ENCODE assay signal across 11 mouse cellular contexts in the genomic region with DNA sequence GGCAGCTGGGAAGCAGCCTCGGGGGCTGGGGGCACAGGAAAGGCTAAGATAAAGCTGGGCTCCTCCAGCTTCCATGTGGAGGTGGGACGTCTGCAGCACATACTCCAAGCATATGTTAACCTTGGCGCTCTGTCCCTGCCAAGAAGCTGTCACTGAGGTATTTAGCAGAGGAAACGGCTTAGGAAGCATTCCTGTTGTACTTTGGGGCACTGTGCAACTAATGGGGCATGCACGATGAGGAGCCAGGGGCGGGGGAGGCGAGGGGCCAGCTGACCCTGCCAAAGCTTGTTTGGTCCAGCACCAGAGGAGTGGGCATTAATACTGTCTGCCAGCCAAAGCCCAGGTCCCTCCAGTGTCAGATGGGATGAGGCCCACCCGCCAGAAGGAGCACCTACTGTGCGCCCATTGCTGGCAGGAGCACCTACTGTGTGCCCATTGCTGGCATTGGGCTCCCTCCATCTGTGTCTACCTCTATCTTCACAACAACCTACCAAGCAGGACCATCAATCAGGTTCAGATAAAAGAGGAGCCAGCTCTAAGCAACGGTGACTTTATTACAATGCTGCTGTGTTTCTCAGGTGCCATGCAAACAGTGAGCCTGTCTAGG.
DNase-seq lines count a peak whose midpoint lies in the region; ATAC-seq and TF ChIP-seq lines count a peak whose summit lies in the region.
"Had no signal": no experiment of that assay in that cellular context is flagged by ENCODE, and none has a peak within 500 bp of the region (broad histone marks: within the 10 kb centered on the region; RNA-seq: fewer than 3 reads in every experiment).

No protein-coding gene starts in this region.

- no peak; the same call in 1 of the 2 replicates for ATAC-seq in heart, embryonic 11.5 days (replicated peaks; ENCODE audit: insufficient number of reproducible peaks, low FRiP score, low TSS enrichment)
- no peak for ATAC-seq in midbrain, postnatal 0 days (ENCODE audit: low FRiP score)
- ATAC-seq in forebrain, postnatal 0 days = 0 out of 2 replicates have a peak, but pooled peaks have one; percentile 17
- ATAC-seq in stomach, embryonic 15.5 days (ENCODE audit: insufficient read depth, low FRiP score, low read depth) = peak; percentile 43; the same call in 1 of the 2 replicates
- ATAC-seq in granulocyte monocyte progenitor cell, adult 5-6 weeks (replicated peaks; ENCODE audit: poor library complexity, severe bottlenecking) = no peak
- no peak for ATAC-seq in lung, postnatal 0 days

- no peaks in the 10 kb centered on the region for H3K36me3 ChIP-seq in heart, embryonic 11.5 days (ENCODE audit: control insufficient read depth, insufficient read depth, low read length)
- H3K36me3 ChIP-seq in midbrain, postnatal 0 days (ENCODE audit: insufficient read depth, low read length) = no peaks in the 10 kb centered on the region
- H3K36me3 ChIP-seq in midbrain, embryonic 10.5 days = no peaks in the 10 kb centered on the region
- H3K36me3 ChIP-seq in forebrain, postnatal 0 days (ENCODE audit: insufficient read depth) = no peaks in the 10 kb centered on the region
- no peaks in the 10 kb centered on the region for H3K36me3 ChIP-seq in stomach, embryonic 15.5 days
- H3K36me3 ChIP-seq in lung, postnatal 0 days (ENCODE audit: insufficient read depth, low read length) = no peaks in the 10 kb centered on the region
- H3K36me3 ChIP-seq: neural tube, embryonic 12.5 days had no signal

- WGBS in heart, embryonic 11.5 days (ENCODE audit: insufficient replicate concordance) = 54% methylated on average over 10 of the region's 10 CpGs
- WGBS in midbrain, postnatal 0 days = 69% methylated on average over 10 of the region's 10 CpGs
- 86% methylated on average over 10 of the region's 10 CpGs for WGBS in midbrain, embryonic 10.5 days
- 47% methylated on average over 10 of the region's 10 CpGs for WGBS in forebrain, postnatal 0 days
- WGBS in stomach, embryonic 15.5 days = 51% methylated on average over 10 of the region's 10 CpGs
- WGBS in lung, postnatal 0 days = 48% methylated on average over 10 of the region's 10 CpGs

- H3K4me3 ChIP-seq in heart, embryonic 11.5 days (ENCODE audit: low read depth, low read length) = no peak overlapping the region
- no peak overlapping the region for H3K4me3 ChIP-seq in midbrain, postnatal 0 days (ENCODE audit: low read depth, low read length)
- H3K4me3 ChIP-seq in midbrain, embryonic 10.5 days = no peak overlapping the region
- H3K4me3 ChIP-seq in forebrain, postnatal 0 days (ENCODE audit: low read depth, low read length) = no peak overlapping the region
- no peak overlapping the region for H3K4me3 ChIP-seq in stomach, embryonic 15.5 days (replicated peaks)
- H3K4me3 ChIP-seq in lung, postnatal 0 days (ENCODE audit: low read depth, low read length) = no peak overlapping the region
- H3K4me3 ChIP-seq: layer of hippocampus, adult 2 months; neural tube, embryonic 12.5 days had no signal

- no peaks in the 10 kb centered on the region for H3K9me3 ChIP-seq in heart, embryonic 11.5 days (replicated peaks; ENCODE audit: control insufficient read depth, low read length)
- H3K9me3 ChIP-seq in midbrain, postnatal 0 days (ENCODE audit: low read length) = no peaks in the 10 kb centered on the region
- H3K9me3 ChIP-seq in midbrain, embryonic 10.5 days (replicated peaks) = no peaks in the 10 kb centered on the region
- no peaks in the 10 kb centered on the region for H3K9me3 ChIP-seq in forebrain, postnatal 0 days (ENCODE audit: low read length)
- no peaks in the 10 kb centered on the region for H3K9me3 ChIP-seq in stomach, embryonic 15.5 days
- H3K9me3 ChIP-seq in lung, postnatal 0 days (ENCODE audit: low read length) = no peaks in the 10 kb centered on the region
- H3K9me3 ChIP-seq: neural tube, embryonic 12.5 days had no signal

- H3K4me2 ChIP-seq in heart, embryonic 11.5 days = no peak overlapping the region
- H3K4me2 ChIP-seq in midbrain, postnatal 0 days (ENCODE audit: low read depth, low read length, poor library complexity, severe bottlenecking) = no peak overlapping the region
- H3K4me2 ChIP-seq in forebrain, postnatal 0 days (ENCODE audit: low read depth) = no peak overlapping the region
- no peak overlapping the region for H3K4me2 ChIP-seq in stomach, embryonic 15.5 days
- no peak overlapping the region for H3K4me2 ChIP-seq in lung, postnatal 0 days (replicated peaks; ENCODE audit: low read depth, low read length)
- H3K4me2 ChIP-seq: liver, embryonic 11.5 days; neural tube, embryonic 12.5 days had no signal

- H3K4me1 ChIP-seq in heart, embryonic 11.5 days (ENCODE audit: control insufficient read depth, insufficient read depth, low read length) = peaks cover 6% of the 10 kb centered on the region; the same call in 1 of the 2 replicates
- H3K4me1 ChIP-seq in midbrain, postnatal 0 days (ENCODE audit: insufficient read depth, low read length) = no peaks in the 10 kb centered on the region; the same call in 1 of the 2 replicates
- peaks cover 21% of the 10 kb centered on the region for H3K4me1 ChIP-seq in midbrain, embryonic 10.5 days
- peaks cover 19% of the 10 kb centered on the region; the same call in 1 of the 2 replicates for H3K4me1 ChIP-seq in forebrain, postnatal 0 days (ENCODE audit: insufficient read depth)
- H3K4me1 ChIP-seq in stomach, embryonic 15.5 days = no peaks in the 10 kb centered on the region
- no peaks in the 10 kb centered on the region for H3K4me1 ChIP-seq in lung, postnatal 0 days (ENCODE audit: insufficient read depth, low read depth, low read length)

- H3K27ac ChIP-seq in heart, embryonic 11.5 days (ENCODE audit: low read depth, low read length) = peak overlapping the region; percentile 22; the same call in 1 of the 2 replicates
- no peak overlapping the region for H3K27ac ChIP-seq in midbrain, postnatal 0 days (ENCODE audit: low read depth, low read length)
- no peak overlapping the region for H3K27ac ChIP-seq in midbrain, embryonic 10.5 days (replicated peaks)
- H3K27ac ChIP-seq in forebrain, postnatal 0 days (ENCODE audit: low read depth, low read length) = no peak overlapping the region
- H3K27ac ChIP-seq in stomach, embryonic 15.5 days = no peak overlapping the region
- no peak overlapping the region for H3K27ac ChIP-seq in lung, postnatal 0 days (ENCODE audit: low read length)
- H3K27ac ChIP-seq: neural tube, embryonic 12.5 days had no signal

- H3K27me3 ChIP-seq in heart, embryonic 11.5 days (ENCODE audit: control insufficient read depth, insufficient read depth, low read length) = no peaks in the 10 kb centered on the region
- no peaks in the 10 kb centered on the region for H3K27me3 ChIP-seq in midbrain, postnatal 0 days (ENCODE audit: insufficient read depth, low read length)
- no peaks in the 10 kb centered on the region for H3K27me3 ChIP-seq in midbrain, embryonic 10.5 days (ENCODE audit: low read depth, poor library complexity, severe bottlenecking)
- H3K27me3 ChIP-seq in forebrain, postnatal 0 days (ENCODE audit: insufficient read depth, low read length) = no peaks in the 10 kb centered on the region
- H3K27me3 ChIP-seq in stomach, embryonic 15.5 days (replicated peaks) = no peaks in the 10 kb centered on the region
- no peaks in the 10 kb centered on the region for H3K27me3 ChIP-seq in lung, postnatal 0 days (replicated peaks; ENCODE audit: insufficient read depth, low read length)
- H3K27me3 ChIP-seq: neural tube, embryonic 12.5 days had no signal

- intact Hi-C loops in heart, postnatal 14 days (cut with DNase I) = no loop called here

- no peak for DNase-seq in heart, postnatal 14 days
- peak; percentile 83 for DNase-seq in midbrain, postnatal 0 days (ENCODE audit: low spot score)
- DNase-seq in midbrain, embryonic 10.5 days (ENCODE audit: low spot score) = no peak
- no peak for DNase-seq in forebrain, postnatal 0 days
- no peak for DNase-seq in lung, postnatal 0 days (ENCODE audit: low spot score)

- TF ChIP-seq CTCF in midbrain, postnatal 0 days (IDR thresholded peaks at IDR 0.05) = no peak
- TF ChIP-seq CTCF in forebrain, postnatal 0 days (IDR thresholded peaks at IDR 0.05; ENCODE audit: low read depth) = no peak
- TF ChIP-seq CTCF in lung, postnatal 0 days (IDR thresholded peaks at IDR 0.05) = no peak

- TF ChIP-seq EP300 in lung, postnatal 0 days (IDR thresholded peaks at IDR 0.05) = no peak

- no peak overlapping the region for H3K9ac ChIP-seq in heart, embryonic 11.5 days (ENCODE audit: low read depth, low read length)
- H3K9ac ChIP-seq in midbrain, postnatal 0 days (replicated peaks; ENCODE audit: low read length, poor library complexity, severe bottlenecking) = no peak overlapping the region
- H3K9ac ChIP-seq in forebrain, postnatal 0 days = no peak overlapping the region
- no peak overlapping the region for H3K9ac ChIP-seq in stomach, embryonic 15.5 days
- H3K9ac ChIP-seq in lung, postnatal 0 days (replicated peaks; ENCODE audit: low read depth) = no peak overlapping the region
- H3K9ac ChIP-seq: neural tube, embryonic 12.5 days had no signal

Comparison
In these comparisons a context has a peak if more than half of its experiments do, and no peak if none do; other contexts are left out.
1. ATAC-seq: peak in forebrain, postnatal 0 days (single experiment) and stomach, embryonic 15.5 days (single experiment); none in heart, embryonic 11.5 days (single experiment), midbrain, postnatal 0 days (single experiment), granulocyte monocyte progenitor cell, adult 5-6 weeks (single experiment) and lung, postnatal 0 days (single experiment).